Mouse (Mus musculus) MEL (cell line): ENCODE results near the gene Camta1.

ENCODE experiments used
- CHD1 ChIP-seq: IDR thresholded peaks from 2 replicates; pipeline ENCODE4 v1.6.1; 2012; ENCODE audit warnings: low read depth, mild to moderate bottlenecking, inconsistent platforms, low read length, improper control_type of control experiment
- CTCF ChIP-seq, 3 experiments: IDR thresholded peaks in 2 of 3; conservative IDR thresholded peaks in 1 of 3; 2 replicates each; pipeline ENCODE4 v1.5.1; 2011 to 2012; ENCODE audit warnings: low read length in 3 of 3, low read depth in 2 of 3, mild to moderate bottlenecking in 2 of 3, improper control_type of control experiment in 1 of 3, inconsistent platforms in 1 of 3, mixed read lengths in 1 of 3, moderate library complexity in 1 of 3; ENCODE audit not compliant: control insufficient read depth in 1 of 3, insufficient read depth in 1 of 3, poor library complexity in 1 of 3, severe bottlenecking in 1 of 3
- MYC ChIP-seq: IDR thresholded peaks from 2 replicates; pipeline ENCODE4 v1.6.1; 2011; ENCODE audit warnings: low read depth, mild to moderate bottlenecking, low read length, improper control_type of control experiment, moderate library complexity
- ZC3H11A ChIP-seq: IDR thresholded peaks from 2 replicates; pipeline ENCODE4 v1.6.1; 2012; ENCODE audit warnings: low read depth, mild to moderate bottlenecking, inconsistent platforms, low read length, improper control_type of control experiment

DNA sequence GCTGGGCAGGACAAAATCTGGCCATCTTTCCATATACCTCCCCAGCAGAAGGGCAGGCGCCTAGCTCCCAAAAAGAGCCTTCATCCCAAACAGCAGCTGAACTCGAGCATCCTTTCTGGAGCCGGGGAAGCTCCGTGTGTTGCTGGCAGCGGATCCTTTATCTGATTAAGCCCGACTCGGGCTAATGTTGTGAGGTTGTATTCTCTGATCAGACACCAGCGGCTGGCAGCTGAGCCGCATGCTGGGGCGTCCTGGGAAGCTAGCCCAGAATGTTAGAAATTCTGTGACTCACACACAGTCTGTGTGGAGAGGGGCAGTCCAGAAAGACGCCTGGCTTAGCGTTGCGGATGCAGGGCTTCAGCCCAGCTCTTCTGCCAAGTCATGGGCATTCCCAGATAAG, 586.4 kb downstream of the Camta1 start:
- TF ChIP-seq CHD1 (no peak), CTCF (IDR thresholded peaks at IDR 0.05 in 2 of 3, conservative IDR thresholded peaks at IDR 0.05 in 1 of 3; ENCODE audit: control insufficient read depth in 1 of 3, insufficient read depth in 1 of 3, low read depth in 2 of 3, low read length in 3 of 3, poor library complexity in 1 of 3, severe bottlenecking in 1 of 3) (no peak), ZC3H11A (no peak), MYC (no peak)
